Mouse (Mus musculus): ENCODE results near the gene Hoxc5. TPM values are rescaled to one million over a fixed set of nuclear protein-coding genes. Genes with fewer than 3 reads are reported as not detected.

The Hoxc5 gene
- polyA plus RNA-seq, 1 experiment: 1.6 TPM

DNA sequence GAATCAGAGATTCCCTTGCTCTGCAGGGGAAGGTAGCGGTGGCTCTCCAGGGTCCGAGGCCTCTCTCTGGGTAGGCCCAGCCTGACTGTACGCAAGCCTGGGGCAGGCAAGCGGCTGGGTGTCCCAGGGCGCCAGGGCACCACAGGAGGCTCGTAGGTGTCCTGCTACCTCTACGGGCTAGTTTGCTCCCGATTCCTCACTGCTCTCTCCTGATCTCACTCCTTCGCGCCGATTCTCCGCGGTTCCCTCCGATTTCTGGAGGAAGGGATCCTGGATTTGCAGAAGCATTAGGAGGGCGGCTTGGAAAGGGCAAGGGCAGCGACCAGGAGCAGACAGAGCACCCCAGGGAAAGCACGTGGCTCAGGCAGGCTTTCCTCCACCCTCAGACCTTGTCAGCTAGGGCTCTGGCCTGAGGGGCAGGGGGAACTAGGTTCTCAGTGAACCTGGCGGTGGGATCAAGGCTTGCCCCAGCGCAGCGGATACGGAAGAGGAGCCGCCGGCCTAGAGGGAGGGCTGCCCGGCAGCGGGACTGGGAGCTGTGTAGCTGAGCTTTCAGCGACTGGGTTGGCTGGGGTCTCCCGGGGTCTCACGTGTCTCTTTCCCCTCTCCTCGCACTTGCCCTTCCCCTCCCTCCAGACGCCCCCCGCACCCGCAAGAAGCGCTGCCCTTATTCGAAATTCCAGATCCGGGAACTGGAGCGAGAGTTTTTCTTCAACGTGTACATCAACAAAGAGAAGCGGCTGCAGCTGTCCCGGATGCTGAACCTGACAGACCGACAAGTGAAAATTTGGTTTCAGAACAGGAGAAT is 11.2 kb upstream of the Hoxc5 start:
- H3ac ChIP-seq (ENCODE audit: control insufficient read depth, insufficient read length, low read depth): peak overlapping the region; percentile 96
- no peaks in the 10 kb centered on the region for H3K27me3 ChIP-seq (ENCODE audit: control insufficient read depth, insufficient read depth, insufficient read length)
- H3K36me3 ChIP-seq (ENCODE audit: control insufficient read depth, insufficient read depth): peaks cover 7% of the 10 kb centered on the region
- H3K4me3 ChIP-seq (ENCODE audit: insufficient read depth, poor library complexity, severe bottlenecking): peak overlapping the region; percentile 88
- TF ChIP-seq CTCF (IDR thresholded peaks at IDR 0.05; ENCODE audit: control insufficient read depth, insufficient read depth, insufficient read length): no peak
- TF ChIP-seq FOSL1 (IDR thresholded peaks at IDR 0.05; ENCODE audit: insufficient read depth, low read length, poor library complexity, severe bottlenecking): no peak
- TF ChIP-seq MAX (IDR thresholded peaks at IDR 0.05): peak; percentile 87
- H3K79me3 ChIP-seq (ENCODE audit: low read depth): peaks cover 63% of the 10 kb centered on the region
- peaks cover 95% of the 10 kb centered on the region for H3K79me2 ChIP-seq (ENCODE audit: control insufficient read depth, insufficient read depth)

DNA sequence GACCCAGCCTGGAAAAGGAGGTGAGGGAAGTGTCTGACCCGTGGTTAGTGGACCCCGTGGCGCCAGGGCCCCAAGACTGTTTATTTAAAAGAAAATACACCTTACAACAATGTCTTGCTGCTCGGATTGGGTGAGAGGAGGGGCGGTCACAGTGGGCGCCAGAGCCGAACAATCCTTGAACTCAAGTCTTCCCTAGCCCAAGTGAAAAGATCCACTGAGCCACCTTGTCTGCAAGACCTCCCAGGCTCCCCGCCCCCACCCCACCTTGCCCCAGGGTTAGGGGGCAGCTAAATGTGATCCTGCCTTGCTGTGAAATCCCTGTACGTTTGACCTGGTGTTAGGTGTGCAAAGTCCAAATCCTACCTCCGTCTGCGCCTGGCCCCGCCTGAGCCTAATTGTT is 10.3 kb upstream of the Hoxc5 start:
- peaks cover 7% of the 10 kb centered on the region for H3K36me3 ChIP-seq (ENCODE audit: control insufficient read depth, insufficient read depth)
- H3ac ChIP-seq (ENCODE audit: control insufficient read depth, insufficient read length, low read depth): peak overlapping the region; percentile 41
- H3K79me2 ChIP-seq (ENCODE audit: control insufficient read depth, insufficient read depth): peaks cover 95% of the 10 kb centered on the region
- peak overlapping the region; percentile 88 for H3K4me3 ChIP-seq (ENCODE audit: insufficient read depth, poor library complexity, severe bottlenecking)
- TF ChIP-seq USF1 (IDR thresholded peaks at IDR 0.05; ENCODE audit: low read depth) (no peak), MYOD1 (IDR thresholded peaks at IDR 0.05; ENCODE audit: control insufficient read depth, insufficient read length, low read depth) (no peak)
- H3K27me3 ChIP-seq (ENCODE audit: control insufficient read depth, insufficient read depth, insufficient read length): no peaks in the 10 kb centered on the region
- peaks cover 70% of the 10 kb centered on the region for H3K79me3 ChIP-seq (ENCODE audit: low read depth)

DNA sequence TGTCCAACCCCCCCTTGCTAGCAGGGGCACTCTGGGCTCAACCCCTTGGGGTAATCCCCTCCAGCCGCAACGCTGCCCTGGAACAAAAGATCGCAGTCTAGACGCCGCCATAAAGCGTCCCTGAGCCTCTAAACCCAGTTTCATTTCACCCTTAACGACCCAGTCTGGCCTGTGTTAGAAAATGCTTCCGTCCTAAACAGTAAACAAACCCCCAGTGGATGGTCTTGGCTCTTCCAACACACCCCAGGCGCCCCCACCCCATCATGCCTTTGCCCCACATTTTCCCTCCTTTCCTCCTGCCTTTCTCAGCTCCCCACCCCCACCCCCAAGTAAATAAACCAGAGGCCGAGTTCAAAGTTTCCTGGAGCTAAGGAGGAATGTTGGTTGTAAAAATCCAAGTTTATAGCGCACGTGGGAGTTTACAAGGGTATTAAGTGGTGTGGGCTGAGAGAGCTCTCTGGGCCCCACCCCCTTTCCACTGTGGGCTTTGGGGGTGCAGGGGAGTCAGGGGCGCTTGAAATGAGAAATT is 7.5 kb upstream of the Hoxc5 start:
- Histone ChIP-seq H3K4me3 (ENCODE audit: insufficient read depth, poor library complexity, severe bottlenecking) (peak overlapping the region; percentile 25), H3K79me3 (ENCODE audit: low read depth) (peaks cover 83% of the 10 kb centered on the region), H3K36me3 (ENCODE audit: control insufficient read depth, insufficient read depth) (peaks cover 7% of the 10 kb centered on the region), H3K79me2 (ENCODE audit: control insufficient read depth, insufficient read depth) (peaks cover 100% of the 10 kb centered on the region), H3ac (ENCODE audit: control insufficient read depth, insufficient read length, low read depth) (peak overlapping the region; percentile 87), H3K27me3 (ENCODE audit: control insufficient read depth, insufficient read depth, insufficient read length) (no peaks in the 10 kb centered on the region)
- no peak for TF ChIP-seq MYOD1 (IDR thresholded peaks at IDR 0.05; ENCODE audit: control insufficient read depth, insufficient read length, low read depth)
- peak; percentile 30 for TF ChIP-seq USF1 (IDR thresholded peaks at IDR 0.05; ENCODE audit: low read depth)

DNA sequence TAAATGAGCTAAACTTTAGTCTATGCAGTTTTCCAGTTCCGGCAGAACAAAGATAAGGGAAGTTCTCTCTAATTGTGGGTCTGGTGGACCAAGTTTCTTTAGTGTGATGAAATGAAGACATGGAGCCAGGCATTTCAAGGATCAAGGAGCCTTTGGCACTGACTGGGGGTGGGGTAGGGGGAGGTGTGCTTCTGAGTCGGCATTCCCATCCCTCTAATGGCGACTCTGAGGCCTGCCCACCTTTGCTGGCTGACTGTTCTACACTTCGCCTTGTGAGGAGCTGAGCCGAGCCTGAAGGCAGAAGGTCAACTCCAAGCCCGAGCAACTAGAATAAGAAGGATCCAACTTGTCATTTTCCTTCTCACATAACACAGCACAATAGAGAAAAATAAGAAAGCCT is 5.5 kb upstream of the Hoxc5 start:
- H3K4me3 ChIP-seq (ENCODE audit: insufficient read depth, poor library complexity, severe bottlenecking): peak overlapping the region; percentile 15
- H3ac ChIP-seq (ENCODE audit: control insufficient read depth, insufficient read length, low read depth): peak overlapping the region; percentile 66
- peaks cover 72% of the 10 kb centered on the region for H3K79me3 ChIP-seq (ENCODE audit: low read depth)
- H3K27me3 ChIP-seq (ENCODE audit: control insufficient read depth, insufficient read depth, insufficient read length): no peaks in the 10 kb centered on the region
- TF ChIP-seq FOSL1 (IDR thresholded peaks at IDR 0.05; ENCODE audit: insufficient read depth, low read length, poor library complexity, severe bottlenecking) (no peak), CTCF (IDR thresholded peaks at IDR 0.05; ENCODE audit: control insufficient read depth, insufficient read depth, insufficient read length) (no peak), CEBPB (IDR thresholded peaks at IDR 0.05; ENCODE audit: low read depth) (no peak), MYOG (IDR thresholded peaks at IDR 0.05; ENCODE audit: control insufficient read depth, extremely low read depth, insufficient read length) (no peak), MAX (IDR thresholded peaks at IDR 0.05) (peak; percentile 36), MYOD1 (IDR thresholded peaks at IDR 0.05; ENCODE audit: control insufficient read depth, insufficient read length, low read depth) (no peak)
- H3K36me3 ChIP-seq (ENCODE audit: control insufficient read depth, insufficient read depth): peaks cover 7% of the 10 kb centered on the region
- peaks cover 99% of the 10 kb centered on the region for H3K79me2 ChIP-seq (ENCODE audit: control insufficient read depth, insufficient read depth)

DNA sequence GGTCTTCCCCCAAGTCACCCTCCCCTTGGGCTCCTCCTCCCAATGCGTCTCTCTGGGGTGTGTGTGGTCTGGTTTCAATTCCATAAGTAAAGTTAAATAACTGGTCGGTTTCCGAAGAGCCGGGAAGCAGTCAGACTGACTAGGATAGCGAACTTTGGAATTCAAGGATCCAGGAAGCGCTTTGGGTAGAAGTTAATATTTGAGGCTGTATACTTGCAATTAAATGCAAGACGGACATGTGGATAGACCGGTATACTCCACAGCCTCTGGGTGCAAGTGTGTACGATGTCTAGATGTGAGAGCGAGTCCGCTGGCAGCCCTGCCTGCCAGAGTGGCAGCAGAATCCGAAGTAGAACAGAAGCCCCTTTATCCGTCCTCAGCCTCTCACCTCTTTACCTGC is 4.8 kb upstream of the Hoxc5 start:
- Histone ChIP-seq H3K4me3 (ENCODE audit: insufficient read depth, poor library complexity, severe bottlenecking) (peak overlapping the region; percentile 71), H3K79me3 (ENCODE audit: low read depth) (peaks cover 72% of the 10 kb centered on the region), H3K27me3 (ENCODE audit: control insufficient read depth, insufficient read depth, insufficient read length) (no peaks in the 10 kb centered on the region), H3K36me3 (ENCODE audit: control insufficient read depth, insufficient read depth) (peaks cover 2% of the 10 kb centered on the region), H3K79me2 (ENCODE audit: control insufficient read depth, insufficient read depth) (peaks cover 99% of the 10 kb centered on the region), H3ac (ENCODE audit: control insufficient read depth, insufficient read length, low read depth) (peak overlapping the region; percentile 66)
- TF ChIP-seq USF1 (IDR thresholded peaks at IDR 0.05; ENCODE audit: low read depth): no peak
- TF ChIP-seq CTCF (IDR thresholded peaks at IDR 0.05; ENCODE audit: control insufficient read depth, insufficient read depth, insufficient read length): no peak
- TF ChIP-seq MYOG (IDR thresholded peaks at IDR 0.05; ENCODE audit: control insufficient read depth, extremely low read depth, insufficient read length): no peak

DNA sequence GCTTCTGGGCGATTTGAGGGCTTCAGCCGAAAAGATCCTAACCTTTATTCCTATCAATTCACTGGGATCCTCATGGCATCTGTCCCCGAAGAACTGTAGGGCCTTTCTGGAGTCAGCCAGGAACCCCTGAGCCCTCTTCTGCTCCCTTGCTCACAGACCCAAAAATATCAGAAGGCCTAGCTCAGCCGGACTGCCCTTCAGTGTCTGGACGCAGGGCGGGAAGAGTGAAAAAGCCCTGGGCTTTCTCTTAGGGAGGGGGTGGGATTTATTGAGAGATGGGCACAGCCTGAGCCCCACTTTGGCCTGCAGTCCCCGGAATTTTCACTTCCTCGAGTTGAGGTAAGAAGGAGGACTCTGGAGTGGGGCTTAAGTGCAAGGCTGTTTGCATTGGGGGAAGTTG is 4.0 kb upstream of the Hoxc5 start:
- peak overlapping the region; percentile 71 for H3K4me3 ChIP-seq (ENCODE audit: insufficient read depth, poor library complexity, severe bottlenecking)
- no peak for TF ChIP-seq USF1 (IDR thresholded peaks at IDR 0.05; ENCODE audit: low read depth)
- TF ChIP-seq CTCF (IDR thresholded peaks at IDR 0.05; ENCODE audit: control insufficient read depth, insufficient read depth, insufficient read length): no peak
- TF ChIP-seq MYOG (IDR thresholded peaks at IDR 0.05; ENCODE audit: control insufficient read depth, extremely low read depth, insufficient read length): no peak
- TF ChIP-seq MYOD1 (IDR thresholded peaks at IDR 0.05; ENCODE audit: control insufficient read depth, insufficient read length, low read depth): no peak
- TF ChIP-seq FOSL1 (IDR thresholded peaks at IDR 0.05; ENCODE audit: insufficient read depth, low read length, poor library complexity, severe bottlenecking): no peak
- TF ChIP-seq MAX (IDR thresholded peaks at IDR 0.05): no peak
- no peak for TF ChIP-seq CEBPB (IDR thresholded peaks at IDR 0.05; ENCODE audit: low read depth)
- no peaks in the 10 kb centered on the region for H3K27me3 ChIP-seq (ENCODE audit: control insufficient read depth, insufficient read depth, insufficient read length)
- peak overlapping the region; percentile 70 for H3ac ChIP-seq (ENCODE audit: control insufficient read depth, insufficient read length, low read depth)
- peaks cover 71% of the 10 kb centered on the region for H3K79me3 ChIP-seq (ENCODE audit: low read depth)
- H3K79me2 ChIP-seq (ENCODE audit: control insufficient read depth, insufficient read depth): peaks cover 99% of the 10 kb centered on the region
- H3K36me3 ChIP-seq (ENCODE audit: control insufficient read depth, insufficient read depth): no peaks in the 10 kb centered on the region

Measured in C2C12 (cell line).